Mouse (Mus musculus) liver, embryonic 16.5 days (tissue): Measurements from ENCODE around the gene Hist1h1c. TPM values are rescaled to one million over a fixed set of nuclear protein-coding genes. Genes with fewer than 3 reads are reported as not detected.
"Not testable (repeated sequence)": the region's sequence is repeated elsewhere in the genome, so short reads cannot be mapped to it uniquely, and the experiment has no call there.

Source experiments
- ATAC-seq: fragments of 200-750 bp; cut with Nextera tagmentation; 2 replicates; pipeline ENCODE4 v1.8.0; 2017; ENCODE audit warnings: low read depth, mild to moderate bottlenecking, moderate number of reproducible peaks, moderate library complexity
- H3K27ac ChIP-seq: fragments of 300-500 bp; sonication (generic); 2 replicates; pipeline ENCODE4 v1.5.1; 2014; ENCODE audit warnings: mild to moderate bottlenecking, low read length
- H3K27me3 ChIP-seq: fragments of 300-500 bp; sonication (generic); 2 replicates; pipeline ENCODE4 v1.6.1; 2014; ENCODE audit warnings: low read depth, low read length, mixed read lengths; ENCODE audit not compliant: control insufficient read depth, insufficient read depth
- H3K36me3 ChIP-seq: fragments of 300-500 bp; sonication (generic); 2 replicates; pipeline ENCODE4 v1.6.1; 2014; ENCODE audit warnings: mild to moderate bottlenecking; ENCODE audit not compliant: control insufficient read depth, insufficient read depth
- H3K4me1 ChIP-seq: fragments of 300-500 bp; sonication (generic); 2 replicates; pipeline ENCODE4 v1.6.1; 2014; ENCODE audit warnings: low read depth, low read length, mixed read lengths; ENCODE audit not compliant: control insufficient read depth
- H3K4me2 ChIP-seq: fragments of 300-500 bp; sonication (generic); 2 replicates; pipeline ENCODE4 v1.6.1; 2014; ENCODE audit warnings: low read depth, low read length, mixed read lengths
- H3K4me3 ChIP-seq: fragments of 300-500 bp; sonication (generic); 2 replicates; pipeline ENCODE4 v1.5.1; 2014; ENCODE audit warnings: low read depth, mild to moderate bottlenecking, low read length
- H3K9ac ChIP-seq: fragments of 300-500 bp; sonication (generic); 2 replicates; pipeline ENCODE4 v1.6.1; 2014; ENCODE audit warnings: low read depth, low read length
- H3K9me3 ChIP-seq: fragments of 300-500 bp; sonication (generic); replicated peaks from 2 replicates; pipeline ENCODE4 v1.6.1; 2016; ENCODE audit warnings: low read length; ENCODE audit not compliant: control insufficient read depth
- WGBS: fragments of 180-500 bp; shearing (Covaris S2); extraction: QIAGEN DNeasy Blood & Tissue Kit; methylation state at CpG from one replicate; pipeline ENCODE4 v1.1.7; 2014; ENCODE audit not compliant: insufficient replicate concordance; 5-methylcytosine and 5-hydroxymethylcytosine counted together
- polyA plus RNA-seq: library from polyadenylated mRNA; unstranded; fragments of >200 nt; fragmentation: Nextera tagmentation; extraction: Ambion mirVana; gene quantifications from 2 replicates; pipeline ENCODE4 v1.2.1, GENCODE M21; 2015

The Hist1h1c gene
- polyA plus RNA-seq, 1 experiment from 2014 or later: 99.6 TPM

- H3K9ac ChIP-seq: no peak overlapping the region
- H3K4me3 ChIP-seq: no peak overlapping the region
- no peak for ATAC-seq
- H3K9me3 ChIP-seq: no peaks in the 10 kb centered on the region
- 56% methylated on average over 4 of the region's 4 CpGs for WGBS
- no peaks in the 10 kb centered on the region; the same call in 1 of the 2 replicates for H3K27me3 ChIP-seq
- no peak overlapping the region for H3K4me2 ChIP-seq
- no peak overlapping the region for H3K27ac ChIP-seq
- no peaks in the 10 kb centered on the region for H3K36me3 ChIP-seq
- H3K4me1 ChIP-seq: peaks cover 9% of the 10 kb centered on the region
Observed at GRCm38 (mm10) chr13:23708654-23709053, 30.0 kb upstream of the Hist1h1c start.

- Histone ChIP-seq H3K36me3 (no peaks in the 10 kb centered on the region), H3K4me3 (peak overlapping the region; percentile 54), H3K9me3 (no peaks in the 10 kb centered on the region), H3K4me1 (peaks cover 9% of the 10 kb centered on the region), H3K9ac (peak overlapping the region; percentile 52), H3K4me2 (peak overlapping the region; percentile 50), H3K27ac (peak overlapping the region; percentile 55), H3K27me3 (no peaks in the 10 kb centered on the region; the same call in 1 of the 2 replicates)
- 31% methylated on average over 14 of the region's 15 CpGs for WGBS
- ATAC-seq: peak; percentile 19
Observed at GRCm38 (mm10) chr13:23709714-23710373, 28.8 kb upstream of the Hist1h1c start.

- H3K27ac ChIP-seq: peak within 1 kb of the TSS; percentile 55
- peak within 1 kb of the TSS; percentile 50 for H3K4me2 ChIP-seq
- H3K4me1 ChIP-seq: peaks cover 9% of the 10 kb centered on the region
- no peaks in the 10 kb centered on the region for H3K36me3 ChIP-seq
- H3K27me3 ChIP-seq: no peaks in the 10 kb centered on the region; the same call in 1 of the 2 replicates
- H3K9ac ChIP-seq: peak within 1 kb of the TSS; percentile 52
- peak; percentile 65 for ATAC-seq
- WGBS: 2% methylated on average over 17 of the region's 17 CpGs
- H3K4me3 ChIP-seq: peak within 1 kb of the TSS; percentile 54
- no peaks in the 10 kb centered on the region for H3K9me3 ChIP-seq
Observed at GRCm38 (mm10) chr13:23710374-23711089, 28.1 kb upstream of the Hist1h1c start, which contains the start of gene Hfe. Gene Hfe, minus strand, starts transcription at chr13:23710854.

- Histone ChIP-seq H3K4me3 (no peak overlapping the region), H3K9ac (no peak overlapping the region), H3K27ac (no peak overlapping the region), H3K4me2 (no peak overlapping the region), H3K27me3 (no peaks in the 10 kb centered on the region), H3K4me1 (peaks cover under 1% of the 10 kb centered on the region; the same call in 1 of the 2 replicates), H3K36me3 (no peaks in the 10 kb centered on the region), H3K9me3 (no peaks in the 10 kb centered on the region)
- WGBS: 23% methylated on average over 5 of the region's 5 CpGs
- ATAC-seq: no peak
Observed at GRCm38 (mm10) chr13:23716261-23717042, 22.2 kb upstream of the Hist1h1c start.

- WGBS: 46% methylated on average over 11 of the region's 11 CpGs
- H3K27me3 ChIP-seq: no peaks in the 10 kb centered on the region
- H3K9me3 ChIP-seq: no peaks in the 10 kb centered on the region
- H3K4me1 ChIP-seq: no peaks in the 10 kb centered on the region
- H3K4me2 ChIP-seq: no peak overlapping the region
- H3K27ac ChIP-seq: no peak overlapping the region
- H3K4me3 ChIP-seq: no peak overlapping the region
- no peak for ATAC-seq
- H3K36me3 ChIP-seq: no peaks in the 10 kb centered on the region
- H3K9ac ChIP-seq: no peak overlapping the region
Observed at GRCm38 (mm10) chr13:23717176-23717575, 21.4 kb upstream of the Hist1h1c start.

DNA sequence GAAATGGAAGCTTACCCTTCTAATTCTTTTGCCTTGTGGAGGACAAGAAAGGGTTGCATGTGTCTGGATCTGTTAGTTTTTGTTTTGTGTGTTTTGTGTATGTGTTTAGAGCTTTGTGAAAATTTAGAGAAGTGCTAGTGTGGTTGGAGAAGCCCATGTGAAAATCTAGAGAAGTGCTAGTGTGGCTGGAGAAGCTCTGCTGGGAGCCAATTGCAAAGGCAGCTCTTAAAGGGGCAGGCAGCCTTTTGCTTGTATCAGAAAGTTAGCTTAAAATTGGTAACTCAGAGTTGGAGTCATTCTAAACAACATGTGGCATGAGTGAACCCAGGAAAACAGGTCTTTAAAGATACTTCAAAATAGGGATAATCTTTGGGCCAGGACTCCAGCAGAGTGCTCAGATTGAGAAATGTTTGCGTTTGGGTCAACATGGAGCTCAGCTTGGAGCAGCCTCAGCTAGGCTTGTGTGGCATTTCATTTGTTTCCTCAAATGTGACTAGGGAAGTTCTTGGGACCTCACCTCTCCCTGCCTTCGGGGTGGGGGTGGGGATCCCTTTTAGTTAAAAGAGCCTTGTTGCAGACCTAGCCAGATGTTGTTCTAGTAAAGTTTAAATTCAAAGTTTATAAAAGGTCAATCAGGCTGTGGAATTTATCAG, 20.9 kb upstream of the Hist1h1c start:
- ATAC-seq, H3K9me3 ChIP-seq, H3K4me1 ChIP-seq, H3K4me3 ChIP-seq, H3K27me3 ChIP-seq, H3K9ac ChIP-seq, H3K4me2 ChIP-seq, H3K36me3 ChIP-seq: not testable (repeated sequence)
- 9% methylated on average over 2 of the region's 2 CpGs for WGBS
- 0 out of 2 replicates have a peak overlapping the region, but pooled peaks have one; percentile 9 for H3K27ac ChIP-seq

GRCm38 (mm10) chr13:23724239-23724638, 14.4 kb upstream of the Hist1h1c start:
- 0 out of 2 replicates have a peak, but pooled peaks have one; percentile 35 for ATAC-seq
- no peak overlapping the region for H3K27ac ChIP-seq
- peaks cover 23% of the 10 kb centered on the region for H3K4me1 ChIP-seq
- H3K27me3 ChIP-seq: no peaks in the 10 kb centered on the region
- no peaks in the 10 kb centered on the region for H3K9me3 ChIP-seq
- H3K4me3 ChIP-seq: no peak overlapping the region
- 53% methylated on average over 4 of the region's 4 CpGs for WGBS
- no peak overlapping the region for H3K4me2 ChIP-seq
- H3K36me3 ChIP-seq: no peaks in the 10 kb centered on the region
- no peak overlapping the region for H3K9ac ChIP-seq

- H3K4me3 ChIP-seq: no peak overlapping the region
- H3K36me3 ChIP-seq: no peaks in the 10 kb centered on the region
- no peaks in the 10 kb centered on the region for H3K27me3 ChIP-seq
- no peak overlapping the region for H3K9ac ChIP-seq
- H3K27ac ChIP-seq: no peak overlapping the region
- H3K9me3 ChIP-seq: no peaks in the 10 kb centered on the region
- peaks cover 29% of the 10 kb centered on the region for H3K4me1 ChIP-seq
- WGBS: 40% methylated on average over 1 of the region's 1 CpGs
- no peak for ATAC-seq
- H3K4me2 ChIP-seq: no peak overlapping the region
Observed at GRCm38 (mm10) chr13:23725213-23725612, 13.4 kb upstream of the Hist1h1c start.
